Mouse (Mus musculus) mesoderm, embryonic 11.5 days (tissue): Measurements from ENCODE around the gene Degs1.

Experiments used
- DNase-seq: peaks from one replicate; pipeline ENCODE4 v3.0.0-alpha.2; 2012; ENCODE audit warnings: low read depth, low spot score

Gene Degs1

DNA sequence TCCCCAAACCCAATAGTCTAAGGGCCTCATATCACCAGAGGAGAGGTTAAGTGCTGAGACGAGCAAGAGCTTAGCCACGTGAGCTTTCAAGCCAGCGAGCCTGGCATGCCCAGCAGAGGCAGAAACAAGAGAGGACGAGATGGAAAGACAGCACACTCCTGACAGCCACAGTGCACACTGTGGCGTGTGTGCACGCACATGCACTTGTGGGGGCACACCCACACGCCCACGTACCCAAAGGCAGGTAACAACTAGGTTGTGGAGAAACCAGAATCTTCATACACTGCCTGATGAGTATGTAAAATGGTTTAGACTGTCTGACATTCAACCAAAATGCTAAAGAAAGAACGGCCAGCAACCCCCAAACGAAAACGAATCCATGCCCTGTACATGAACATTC, 2.0 kb downstream of the Degs1 start:
- DNase-seq, result no peak

DNA sequence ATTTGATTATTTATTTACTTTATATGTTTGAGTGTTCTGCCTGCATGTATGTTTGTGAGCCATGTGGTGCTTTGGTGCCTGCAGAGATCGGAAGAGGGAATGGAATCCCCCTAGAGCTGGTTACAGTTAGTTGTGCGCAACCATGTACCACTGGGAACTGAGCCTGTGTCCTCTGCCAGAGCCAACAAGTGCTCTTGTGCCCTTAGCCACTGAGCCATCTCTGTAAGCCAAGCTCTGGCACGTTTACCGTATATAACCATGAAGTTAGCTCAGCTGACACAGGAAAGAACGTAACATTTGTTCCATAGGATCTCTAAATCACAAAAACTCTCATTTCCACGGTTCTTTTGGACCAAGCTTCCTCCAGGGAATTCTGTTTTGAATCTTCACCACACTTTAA, 2.6 kb downstream of the Degs1 start:
- DNase-seq, result no peak

DNA sequence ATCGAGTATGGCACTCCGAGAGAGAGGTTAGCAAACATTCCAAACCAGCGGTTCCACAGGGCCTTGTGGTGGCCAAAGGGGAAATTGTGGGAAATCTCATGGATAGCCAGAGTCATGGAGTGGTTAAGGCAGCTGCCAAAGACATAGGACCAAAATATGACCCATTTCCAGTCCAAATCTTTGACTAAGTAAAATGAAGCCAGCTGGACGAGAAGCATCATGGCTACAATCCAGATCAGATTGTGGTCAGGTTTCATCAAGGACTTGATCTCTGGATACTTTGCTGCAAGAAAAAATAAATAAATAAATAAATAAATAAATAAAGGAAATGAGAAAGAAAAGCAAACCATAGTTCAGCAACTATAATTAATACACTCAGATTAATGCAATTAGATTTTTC, 3.2 kb downstream of the Degs1 start:
- no peak for DNase-seq

DNA sequence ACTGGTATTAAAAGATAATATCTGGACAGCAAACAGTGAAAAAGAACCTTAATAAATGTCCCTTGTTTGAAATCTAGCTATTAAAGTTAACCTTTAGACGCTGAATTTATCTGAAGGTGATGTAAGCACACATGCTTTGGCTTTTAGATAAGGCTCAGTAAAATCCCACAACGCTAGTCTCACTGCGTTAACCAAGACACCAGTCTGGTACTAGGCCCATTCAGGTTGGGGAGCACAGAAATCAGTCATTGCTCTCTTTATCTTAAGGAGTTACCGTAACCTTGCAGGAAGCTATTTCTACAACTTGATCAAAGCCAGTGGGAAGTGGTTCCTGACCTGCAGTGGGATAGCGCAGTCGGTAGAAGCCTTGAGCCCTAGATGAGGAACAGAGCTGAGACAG, 7.5 kb downstream of the Degs1 start:
- no peak for DNase-seq

DNA sequence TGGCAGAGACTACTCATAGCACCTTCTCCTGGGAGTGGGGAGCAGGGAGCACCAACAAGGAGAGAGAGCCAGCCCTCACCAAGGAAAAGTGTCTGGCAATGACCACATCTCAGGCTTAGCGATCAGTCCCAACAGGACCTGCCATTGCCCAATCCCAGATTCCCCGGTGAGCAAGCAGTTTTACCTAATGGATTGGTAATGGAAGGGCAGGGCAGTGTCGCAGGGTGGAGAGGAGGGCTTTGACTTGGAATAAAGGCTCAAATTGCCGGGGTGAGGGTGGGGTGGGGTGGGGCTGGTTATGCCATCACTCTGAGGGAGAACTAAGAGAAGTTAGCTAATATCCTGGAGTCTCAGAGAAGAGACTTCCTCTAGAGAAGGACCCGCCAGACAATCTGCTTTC, 11.0 kb downstream of the Degs1 start:
- no peak for DNase-seq

DNA sequence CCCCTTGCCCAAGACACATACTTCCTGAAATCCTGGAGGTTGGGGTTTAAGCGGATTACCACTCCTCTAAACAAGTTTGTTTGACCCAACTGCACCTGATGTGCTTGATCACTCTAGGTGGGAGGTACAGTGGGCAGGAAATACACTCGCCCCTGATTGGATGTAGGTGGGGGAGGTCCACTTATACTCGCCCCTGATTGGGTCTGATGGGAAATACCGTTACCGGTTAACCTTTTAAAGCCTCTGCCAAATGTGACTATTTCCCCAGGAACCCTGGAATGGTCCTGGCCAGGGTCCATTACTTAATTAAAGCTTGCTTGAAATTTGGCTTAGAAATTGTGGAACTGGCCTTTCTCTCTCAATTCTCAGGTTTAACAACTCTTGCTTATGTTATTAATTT, 11.5 kb downstream of the Degs1 start:
- DNase-seq, result no peak

DNA sequence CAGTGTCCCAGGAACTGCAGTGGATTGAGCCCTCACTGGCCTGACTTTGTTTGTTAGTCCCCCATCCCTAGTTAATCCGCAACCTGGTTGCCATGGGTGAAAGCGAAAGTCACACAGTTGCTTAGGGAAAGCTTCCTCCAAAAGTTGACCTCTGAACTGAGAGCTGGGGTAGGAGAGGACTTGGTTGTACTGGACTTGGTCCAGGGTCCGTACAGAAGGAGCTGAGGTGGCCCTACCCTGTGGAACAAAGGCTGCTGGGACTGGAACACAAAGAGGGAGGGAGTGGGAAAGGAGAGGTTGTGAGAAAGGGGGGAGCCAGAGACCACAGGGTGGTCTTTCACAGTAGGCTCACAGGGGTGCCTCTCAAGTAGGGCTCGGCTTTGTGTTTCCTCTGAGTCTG, 14.3 kb downstream of the Degs1 start:
- DNase-seq, result no peak

DNA sequence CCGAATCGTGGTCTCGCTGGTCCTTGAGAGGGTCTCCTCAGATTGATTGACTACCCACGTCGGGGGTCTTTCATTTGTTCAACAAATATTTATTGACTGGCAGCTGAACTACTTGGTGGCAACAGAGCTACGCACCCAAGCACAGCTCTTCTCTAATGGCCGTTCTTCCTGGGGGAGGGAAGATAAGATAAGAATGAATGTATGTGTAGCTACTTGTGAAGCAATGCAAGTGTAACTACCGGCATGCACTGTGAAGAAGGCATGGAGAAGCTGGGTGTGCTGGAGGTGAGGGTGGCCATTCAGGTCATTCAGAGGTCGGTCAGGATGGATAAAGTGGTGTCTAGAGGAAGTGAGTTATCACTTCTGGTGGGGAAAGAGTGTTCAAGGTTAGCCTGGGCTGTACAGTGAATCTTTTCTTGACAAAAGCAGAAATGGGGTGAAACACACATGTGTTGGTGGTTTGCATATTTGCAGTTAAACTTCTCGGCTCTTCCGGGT, 16.5 kb downstream of the Degs1 start:
- no peak for DNase-seq

DNA sequence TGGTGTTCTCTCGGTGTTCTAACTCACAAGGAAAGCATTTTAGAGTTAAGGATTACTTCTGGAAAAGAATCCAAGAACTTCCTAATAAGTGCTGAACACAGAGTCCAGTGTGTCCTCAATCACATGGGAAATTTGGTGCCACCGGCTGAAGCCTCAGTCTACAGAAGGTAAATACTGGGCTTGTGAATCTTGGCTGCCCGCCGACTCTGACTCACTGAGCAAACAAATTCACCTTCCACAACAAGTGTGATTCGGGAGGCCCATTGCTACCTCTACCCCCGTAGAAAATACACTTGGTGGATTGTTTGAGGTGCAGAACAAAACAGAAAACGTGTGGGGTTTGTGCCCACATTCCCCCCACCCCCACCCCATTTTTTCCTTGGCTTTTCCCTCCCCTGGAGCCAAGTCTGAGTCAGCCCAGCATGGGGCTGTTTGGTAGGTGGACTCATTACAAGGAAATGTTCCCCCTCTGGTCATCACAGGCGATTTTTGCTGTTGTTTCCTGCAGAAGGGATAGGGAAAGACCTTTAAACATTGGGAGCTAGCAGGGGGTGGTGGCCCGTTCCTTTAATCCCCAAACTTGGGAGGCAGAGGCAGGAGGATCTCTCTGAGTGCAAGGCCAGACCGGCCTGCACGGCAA, 26.4 kb downstream of the Degs1 start:
- no peak for DNase-seq

DNA sequence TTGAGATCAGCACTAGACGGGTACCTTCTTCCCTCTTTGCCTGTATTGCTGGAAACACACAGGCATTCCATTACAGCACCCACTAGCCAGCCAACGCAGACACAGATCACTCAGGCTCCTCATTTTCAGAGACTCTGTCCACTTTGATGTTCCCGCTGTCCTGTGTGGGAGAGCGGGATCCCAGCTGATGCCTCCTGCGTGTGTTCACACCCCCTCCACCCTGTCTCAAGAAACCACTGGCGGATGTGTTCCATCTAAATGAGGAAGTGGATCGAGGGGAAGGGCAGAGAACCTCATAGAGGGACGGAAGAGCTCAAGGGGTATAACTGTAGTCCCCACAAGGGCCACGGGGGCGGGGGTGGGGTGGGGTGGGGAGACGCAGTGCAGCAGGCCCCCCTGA, 27.6 kb downstream of the Degs1 start:
- DNase-seq, result no peak

DNA sequence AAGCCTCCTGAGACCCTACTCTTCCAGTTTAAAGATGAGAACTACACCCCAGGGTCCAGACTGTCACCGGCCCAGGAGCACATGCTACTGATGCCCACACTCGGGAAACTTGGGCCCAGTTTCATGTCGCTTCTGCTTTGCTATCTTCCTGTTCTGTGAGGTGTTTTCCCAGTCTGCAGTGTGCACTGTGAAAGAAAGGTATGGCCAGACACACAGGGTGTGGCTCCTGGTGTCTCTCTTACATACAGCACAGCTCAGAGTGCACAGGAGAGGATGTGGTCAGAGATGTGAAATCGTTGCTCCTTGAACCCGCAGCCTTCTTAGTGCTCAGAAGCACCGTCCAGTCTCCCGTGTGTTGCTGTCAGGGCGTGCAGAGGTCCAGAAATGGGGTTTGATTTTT, 28.0 kb downstream of the Degs1 start:
- DNase-seq, result no peak

DNA sequence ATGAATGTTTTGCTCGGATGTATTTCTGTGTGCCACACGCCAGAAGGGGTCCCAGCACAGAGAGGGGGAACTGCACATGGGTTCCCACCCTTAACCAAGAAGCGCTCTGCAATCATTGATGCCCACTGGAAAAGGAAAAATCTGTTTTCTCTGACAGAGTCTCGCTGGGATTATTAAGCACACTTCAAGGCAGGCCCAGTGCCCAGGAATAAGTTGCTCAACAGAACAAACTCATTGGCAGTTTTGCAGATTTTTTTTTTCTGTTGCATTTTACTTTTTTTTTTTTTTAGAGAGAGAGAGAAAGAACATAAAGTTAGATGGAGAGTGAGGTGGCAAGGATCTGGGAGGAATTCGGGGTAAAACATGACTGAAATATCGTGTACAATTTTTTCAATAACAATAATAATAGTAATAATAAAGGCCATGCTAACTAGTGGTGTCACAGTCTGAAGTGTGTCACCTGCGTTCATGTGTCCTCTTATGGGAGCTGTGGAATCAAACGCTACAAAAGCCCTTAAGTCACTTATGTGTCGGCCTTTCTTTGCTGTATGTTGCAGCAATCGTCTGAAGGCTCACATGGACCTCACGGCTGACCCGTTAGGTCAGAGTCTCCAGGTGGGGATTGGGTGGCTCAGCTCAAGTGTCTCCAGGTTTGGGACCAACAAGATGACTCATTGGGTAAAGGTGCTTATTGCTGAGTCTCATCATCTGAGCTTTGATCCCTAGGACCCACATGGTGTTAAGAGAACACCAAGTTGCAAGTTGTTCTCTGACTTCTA, 28.7 kb downstream of the Degs1 start:
- no peak for DNase-seq

DNA sequence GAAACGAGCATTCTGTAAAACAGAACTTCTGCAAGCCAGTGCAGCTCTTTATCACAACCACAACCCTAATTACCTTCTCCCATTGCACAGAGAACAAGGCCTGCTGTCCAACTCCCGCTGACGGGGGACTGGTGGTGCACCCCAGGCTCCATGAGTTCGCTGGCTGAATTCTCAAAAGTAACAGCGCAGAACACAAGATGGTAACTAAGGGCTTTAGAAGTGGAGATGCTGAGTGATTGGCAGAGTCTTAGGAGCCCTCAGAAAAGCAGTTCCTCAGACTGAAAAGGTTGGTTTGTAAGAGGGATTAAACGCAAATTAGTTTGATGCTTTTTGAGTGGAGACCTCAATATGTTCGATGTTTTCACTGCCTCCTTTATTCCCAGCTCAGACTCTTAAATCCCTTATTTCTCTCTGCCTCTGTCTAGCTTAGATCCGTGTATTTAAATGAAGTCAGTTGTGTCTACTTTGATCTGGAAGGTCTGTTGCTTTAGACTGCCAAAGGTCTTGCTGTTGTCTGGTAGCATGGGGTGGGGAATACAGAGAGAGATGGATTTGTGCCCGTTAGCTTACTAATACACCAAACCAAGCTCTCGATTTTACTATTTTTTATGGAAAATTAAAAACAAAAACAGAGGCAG, 30.0 kb downstream of the Degs1 start:
- no peak for DNase-seq

DNA sequence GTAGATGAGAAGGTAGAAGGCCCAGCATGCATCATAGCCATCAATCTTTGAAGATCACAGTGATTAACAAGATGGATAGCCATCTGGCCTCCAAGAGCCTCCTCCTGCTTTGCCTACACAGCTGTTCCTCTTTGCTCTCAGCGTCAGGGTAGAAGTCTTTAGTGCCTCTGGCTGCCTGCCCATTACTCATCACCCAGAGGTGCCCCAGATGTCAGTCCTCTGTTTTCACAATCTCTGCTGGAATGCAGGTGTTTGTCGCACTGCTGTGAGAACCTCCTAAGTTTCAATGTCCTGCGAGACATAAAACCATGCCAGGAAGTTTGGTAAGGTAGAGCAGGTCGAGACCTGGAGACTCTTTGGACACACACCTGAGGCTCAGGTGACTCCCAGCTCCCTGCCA, 31.9 kb downstream of the Degs1 start:
- peak; percentile 44 for DNase-seq

DNA sequence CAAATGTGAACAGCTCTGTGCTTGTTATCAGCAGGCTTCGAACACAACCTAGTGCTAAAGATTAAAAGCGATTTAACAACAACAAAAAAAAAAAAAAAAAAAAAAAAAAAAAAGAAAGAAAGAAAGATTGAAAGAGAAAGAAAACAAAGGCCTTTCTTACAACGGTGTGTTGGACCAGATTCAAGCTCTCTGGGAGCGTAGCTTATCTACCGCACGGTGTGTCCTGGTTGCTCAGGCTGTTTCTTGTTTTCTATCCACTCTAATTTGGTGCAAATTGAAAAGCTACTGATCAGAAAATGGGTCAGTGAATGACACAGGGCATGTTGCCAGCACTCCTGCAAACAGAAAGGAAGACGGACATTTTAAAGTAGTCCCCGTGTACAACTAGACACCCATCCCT, 33.3 kb downstream of the Degs1 start:
- no peak for DNase-seq

DNA sequence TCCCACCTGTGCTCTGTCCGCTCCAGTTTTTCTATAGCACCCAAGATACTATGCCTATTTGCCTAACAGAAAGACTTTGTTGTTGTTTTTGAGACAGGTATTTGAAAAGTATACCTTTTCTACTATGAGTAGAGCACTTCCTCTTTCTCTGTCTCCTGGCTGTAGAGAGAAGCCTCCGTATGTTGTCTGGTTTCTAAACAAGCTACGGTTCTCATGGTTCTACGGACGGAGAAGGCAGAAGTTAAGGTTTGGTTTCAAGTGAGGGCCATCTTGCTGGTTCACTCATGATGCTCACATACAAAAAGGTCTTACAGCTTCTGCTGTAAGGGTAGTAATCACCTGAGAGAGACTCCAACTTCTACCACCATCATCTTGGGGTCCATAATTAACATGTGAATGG, 37.6 kb downstream of the Degs1 start:
- no peak for DNase-seq

DNA sequence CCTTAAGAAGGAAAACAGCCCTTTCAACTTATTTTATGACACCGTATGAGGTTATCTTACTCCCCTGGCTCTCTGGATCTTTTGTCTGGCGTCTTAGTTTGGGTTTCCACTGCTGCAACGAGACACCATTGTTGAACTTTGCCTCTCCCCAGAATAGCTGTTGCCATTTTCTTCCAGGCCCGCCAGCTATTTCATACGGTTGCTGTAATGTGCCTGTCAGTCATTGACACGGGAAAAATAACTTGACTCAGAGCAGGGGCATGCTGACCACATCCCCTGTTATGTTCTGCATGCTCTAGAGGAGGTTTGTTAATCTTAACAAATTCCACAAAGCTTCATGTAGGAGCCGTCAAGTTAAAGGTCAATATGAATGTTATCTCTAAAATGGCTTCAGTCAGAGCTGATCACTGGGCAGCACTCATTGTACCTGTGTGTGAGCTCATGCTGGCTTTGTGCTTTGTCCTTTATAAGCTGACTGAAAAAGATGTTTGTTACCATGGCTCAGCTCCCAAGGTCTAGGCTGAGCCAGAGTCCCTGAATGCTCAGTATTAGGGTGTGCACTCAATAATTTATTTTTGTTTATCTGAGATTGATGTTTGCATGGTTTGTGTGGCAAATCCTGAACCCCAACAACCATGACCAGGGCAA, 44.4 kb downstream of the Degs1 start:
- no peak for DNase-seq

DNA sequence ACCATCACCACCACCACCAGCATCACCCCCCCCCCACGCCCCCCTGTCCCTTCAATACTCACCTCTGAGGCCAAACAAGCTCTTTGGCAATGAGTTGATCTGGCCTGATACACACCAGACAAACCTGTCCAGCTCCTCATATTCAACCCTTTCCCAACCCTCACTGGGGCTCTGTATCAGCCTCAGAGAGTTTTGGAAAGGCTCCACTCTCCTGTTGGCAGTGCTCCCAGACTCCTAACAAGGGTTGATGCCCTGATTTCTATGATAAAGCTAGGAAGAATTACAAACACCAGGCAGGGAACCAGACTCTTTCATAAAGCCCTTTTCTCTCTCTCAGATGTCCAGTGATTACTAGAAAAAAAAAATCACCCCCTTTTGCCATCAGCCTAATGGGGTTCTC, 45.2 kb downstream of the Degs1 start:
- DNase-seq, result no peak

DNA sequence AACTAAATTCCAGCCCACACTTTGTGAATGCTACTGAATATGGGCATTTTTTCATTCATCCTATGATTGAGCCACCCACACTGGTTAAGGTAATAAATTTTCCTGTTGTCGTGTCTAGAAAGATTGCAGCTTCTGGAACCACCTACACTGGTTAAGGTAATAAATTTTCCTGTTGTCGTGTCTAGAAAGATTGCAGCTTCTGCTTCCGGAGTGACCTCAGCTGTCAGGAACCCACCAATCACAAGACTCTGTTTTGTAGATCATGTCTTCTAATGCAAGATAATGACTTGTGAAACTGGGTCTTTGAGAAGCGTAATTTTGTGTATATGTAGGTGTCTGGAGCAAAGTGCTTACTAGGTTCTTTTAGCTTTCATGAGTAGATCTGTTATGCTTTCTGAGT, 47.4 kb downstream of the Degs1 start:
- DNase-seq, result no peak

DNA sequence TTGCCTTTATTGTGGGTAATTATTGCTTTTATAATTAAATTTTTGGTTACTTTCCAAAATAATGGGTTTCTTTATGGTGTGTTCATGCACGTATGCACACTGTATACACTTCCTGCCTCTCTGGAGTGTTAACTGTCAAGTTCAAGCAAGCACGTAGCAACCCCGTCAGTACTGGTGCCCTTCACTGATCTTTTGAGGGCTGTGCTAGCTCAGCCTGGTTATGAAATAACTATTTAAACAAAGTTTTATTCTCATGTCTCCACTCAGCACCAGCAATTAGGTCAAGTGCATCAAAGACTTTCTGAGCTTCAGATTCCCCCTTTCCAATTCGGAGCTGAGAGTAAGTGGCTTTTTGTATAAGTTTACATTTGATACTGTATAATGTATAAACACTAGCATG, 53.2 kb downstream of the Degs1 start:
- DNase-seq, result no peak

DNA sequence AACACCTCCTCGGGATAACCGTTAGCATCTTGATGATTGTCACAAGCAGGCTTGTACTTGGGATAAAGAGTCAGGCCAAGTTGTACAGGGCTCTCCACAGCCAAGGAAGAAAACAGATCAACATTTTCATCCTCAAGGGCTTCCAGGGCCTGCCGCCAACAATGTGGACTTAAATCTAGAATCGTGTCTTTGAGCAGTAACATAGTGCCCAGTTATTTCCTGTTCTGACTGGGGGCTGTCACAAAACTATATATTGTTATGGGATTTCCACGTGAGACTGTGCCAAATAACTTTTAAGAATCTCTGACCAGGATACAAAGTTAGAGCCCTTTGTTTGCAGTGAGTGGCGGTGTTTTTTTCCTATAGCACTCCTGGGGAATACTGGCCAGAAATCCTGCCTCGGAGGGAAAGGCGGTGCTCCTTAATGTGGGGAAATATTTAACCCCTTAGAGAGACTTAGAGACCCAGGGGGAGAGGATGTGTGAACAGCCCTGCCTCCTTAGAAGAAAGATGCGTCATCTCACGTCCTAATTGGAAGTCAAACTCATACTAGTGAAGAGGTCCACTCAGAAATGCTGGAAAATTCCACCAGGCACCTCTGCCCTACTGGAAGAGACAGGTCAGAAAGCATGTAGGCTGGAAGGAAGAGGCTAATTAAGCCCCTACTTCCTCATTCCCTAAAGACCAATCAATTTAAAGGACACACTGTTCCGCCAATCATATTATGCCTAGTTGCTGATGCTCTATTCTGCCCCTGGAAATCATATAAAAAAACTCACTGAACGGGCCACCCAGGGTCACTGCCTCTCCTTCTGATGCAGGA, 55.3 kb downstream of the Degs1 start:
- DNase-seq, result no peak

DNA sequence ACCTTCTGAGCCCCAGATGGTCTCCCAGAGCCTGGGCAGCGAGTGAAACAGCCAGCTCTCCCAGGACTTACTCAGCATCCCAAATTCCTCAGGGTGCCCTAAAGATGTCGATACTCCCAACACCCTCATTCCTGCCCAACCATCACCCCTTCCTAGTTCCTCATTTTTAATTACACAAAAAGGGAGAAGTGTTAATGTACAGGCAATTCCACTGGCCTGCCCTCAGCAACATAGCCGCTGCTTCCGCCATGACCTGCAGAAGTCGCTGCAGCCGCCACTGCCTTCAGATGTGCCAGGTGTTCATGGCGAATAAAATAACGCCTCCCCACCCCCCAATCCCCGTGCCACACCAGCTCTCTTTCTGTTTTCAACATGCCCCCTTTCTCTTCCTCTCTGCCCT, 56.3 kb downstream of the Degs1 start:
- DNase-seq, result no peak
